Mouse (Mus musculus) stomach, embryonic 16.5 days (tissue): ENCODE results near the gene Tbc1d14. TPM values are rescaled to one million over a fixed set of nuclear protein-coding genes. Genes with fewer than 3 reads are reported as not detected.

Experiments used
- ATAC-seq: fragments of 200-750 bp; cut with Nextera tagmentation; 2 replicates; pipeline ENCODE4 v1.8.0; 2017; ENCODE audit warnings: moderate number of reproducible peaks, moderate TSS enrichment; ENCODE audit not compliant: insufficient read depth, low FRiP score
- H3K27ac ChIP-seq: fragments of 300-500 bp; sonication (generic); 2 replicates; pipeline ENCODE4 v1.5.1; 2014; ENCODE audit warnings: low read length
- H3K27me3 ChIP-seq: fragments of 300-500 bp; sonication (generic); 2 replicates; pipeline ENCODE4 v1.6.1; 2014; ENCODE audit warnings: low read length, control low read depth, mixed read lengths; ENCODE audit not compliant: control insufficient read depth, insufficient read depth
- H3K36me3 ChIP-seq: fragments of 300-500 bp; sonication (generic); 2 replicates; pipeline ENCODE4 v1.6.1; 2014; ENCODE audit warnings: low read length; ENCODE audit not compliant: control insufficient read depth, insufficient read depth
- H3K4me1 ChIP-seq: fragments of 300-500 bp; sonication (generic); 2 replicates; pipeline ENCODE4 v1.6.1; 2014; ENCODE audit warnings: low read length, control low read depth, mixed read lengths; ENCODE audit not compliant: control insufficient read depth, insufficient read depth
- H3K4me2 ChIP-seq: fragments of 300-500 bp; sonication (generic); 2 replicates; pipeline ENCODE4 v1.6.1; 2014; ENCODE audit warnings: low read depth, low read length, mixed read lengths
- H3K4me3 ChIP-seq: fragments of 300-500 bp; sonication (generic); replicated peaks from 2 replicates; pipeline ENCODE4 v1.5.1; 2014; ENCODE audit warnings: mild to moderate bottlenecking, low read length
- H3K9ac ChIP-seq: fragments of 300-500 bp; sonication (generic); 2 replicates; pipeline ENCODE4 v1.6.1; 2014; ENCODE audit warnings: low read length
- H3K9me3 ChIP-seq: fragments of 300-500 bp; sonication (generic); replicated peaks from 2 replicates; pipeline ENCODE4 v1.6.1; 2016; ENCODE audit warnings: low read length, control low read depth; ENCODE audit not compliant: control insufficient read depth
- WGBS: fragments of 180-500 bp; shearing (Covaris S2); extraction: QIAGEN DNeasy Blood & Tissue Kit; methylation state at CpG from one replicate; pipeline ENCODE4 v1.1.7; 2014; 5-methylcytosine and 5-hydroxymethylcytosine counted together
- polyA plus RNA-seq: library from polyadenylated mRNA; unstranded; fragments of >200 nt; fragmentation: Nextera tagmentation; extraction: Ambion mirVana; gene quantifications from 2 replicates; pipeline ENCODE4 v1.2.1, GENCODE M21; 2015

Tbc1d14 gene
- polyA plus RNA-seq, 1 experiment from 2014 or later: 39.5 TPM

DNA sequence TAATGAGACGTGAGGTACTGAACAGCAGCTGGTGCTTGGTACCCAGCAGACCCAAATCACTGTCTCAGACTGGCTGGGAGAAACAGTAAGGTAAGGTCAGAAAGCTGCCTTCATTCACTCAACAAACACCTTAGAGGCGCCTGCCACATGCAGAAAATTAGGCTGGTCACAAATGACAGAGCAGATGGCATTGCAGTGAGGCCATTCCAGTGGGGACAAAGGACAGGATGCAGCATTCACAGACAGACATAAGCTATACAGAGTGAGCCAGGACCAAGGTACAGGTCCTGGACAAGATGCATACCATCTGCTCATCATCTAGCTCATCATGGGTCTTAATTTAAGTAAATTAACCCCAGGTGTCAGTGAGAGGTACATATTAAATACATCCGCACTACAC is 75.5 kb downstream of the Tbc1d14 start:
- 87% methylated on average over 3 of the region's 3 CpGs for WGBS
- no peak for ATAC-seq
- peaks cover 24% of the 10 kb centered on the region for H3K36me3 ChIP-seq

DNA sequence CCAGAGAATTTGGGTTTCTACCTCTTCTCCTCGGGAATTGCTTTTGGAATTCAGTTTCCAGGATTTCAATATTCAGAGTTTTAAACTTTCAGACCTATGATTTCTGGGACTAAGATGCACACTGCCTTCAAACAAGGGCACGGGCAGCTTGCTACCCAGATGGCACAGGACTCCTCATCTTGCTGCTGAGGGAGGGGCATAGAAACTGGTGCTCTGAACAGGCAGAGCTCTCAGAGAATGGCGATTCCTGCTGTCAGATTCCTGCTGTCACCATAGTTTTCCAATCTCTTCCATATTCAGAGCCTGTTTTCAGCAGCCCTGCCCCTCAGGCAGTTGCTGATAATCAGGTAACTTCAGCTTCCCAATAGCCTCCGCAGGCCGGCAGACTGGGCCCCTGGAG is 77.5 kb downstream of the Tbc1d14 start:
- Histone ChIP-seq H3K4me3 (no peak overlapping the region), H3K27me3 (no peaks in the 10 kb centered on the region), H3K4me1 (no peaks in the 10 kb centered on the region), H3K9ac (no peak overlapping the region), H3K4me2 (no peak overlapping the region), H3K9me3 (no peaks in the 10 kb centered on the region), H3K36me3 (peaks cover 22% of the 10 kb centered on the region), H3K27ac (no peak overlapping the region)
- no peak for ATAC-seq
- 85% methylated on average over 5 of the region's 5 CpGs for WGBS

More for the DNA sequence above, 75.5 kb downstream of the Tbc1d14 start:
- Histone ChIP-seq H3K27me3 (no peaks in the 10 kb centered on the region), H3K4me1 (no peaks in the 10 kb centered on the region), H3K4me3 (no peak overlapping the region), H3K4me2 (no peak overlapping the region), H3K9ac (no peak overlapping the region), H3K9me3 (no peaks in the 10 kb centered on the region), H3K27ac (no peak overlapping the region)

DNA sequence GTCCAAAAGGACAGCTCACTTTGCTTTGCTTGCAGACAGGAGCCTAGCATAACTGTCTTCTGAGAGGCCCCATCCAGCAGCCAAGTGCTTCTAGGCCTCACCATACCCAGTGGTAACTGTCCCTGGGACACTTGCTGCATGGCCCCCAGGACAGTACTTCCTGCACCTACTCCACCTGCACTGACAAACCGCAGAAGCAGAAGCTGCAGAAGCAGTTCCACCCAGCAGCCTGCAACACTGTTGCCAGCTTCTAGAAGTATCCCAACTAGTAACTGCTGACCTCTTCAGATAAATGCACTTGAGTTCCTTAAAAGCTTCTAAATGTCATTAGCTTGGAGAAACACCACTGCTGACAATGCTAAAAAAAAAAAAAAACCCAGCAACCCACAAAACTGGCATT is 78.0 kb downstream of the Tbc1d14 start:
- Histone ChIP-seq H3K27me3 (no peaks in the 10 kb centered on the region), H3K36me3 (peaks cover 20% of the 10 kb centered on the region; the same call in 1 of the 2 replicates)
- 97% methylated on average over 1 of the region's 1 CpGs for WGBS

DNA sequence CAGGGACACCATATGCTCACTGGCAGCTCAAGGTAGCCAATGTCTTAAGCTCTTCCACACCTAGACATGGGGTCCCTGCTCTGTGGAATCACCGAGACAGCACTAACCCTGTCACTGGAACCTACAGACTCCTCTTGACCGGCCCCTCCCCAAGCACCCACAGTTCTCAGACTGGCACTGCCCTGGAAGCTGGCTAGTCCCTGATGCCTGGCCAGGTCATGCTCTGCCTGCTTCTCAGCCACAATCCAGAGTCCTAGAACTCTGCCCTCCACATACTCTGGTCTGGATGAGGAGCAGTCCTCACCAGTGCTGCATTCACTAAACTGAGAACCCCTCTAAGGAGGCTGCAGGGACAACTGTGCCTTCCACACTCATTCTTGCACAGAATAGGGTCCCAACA is 82.1 kb downstream of the Tbc1d14 start:
- H3K27ac ChIP-seq: no peak overlapping the region
- H3K9me3 ChIP-seq: no peaks in the 10 kb centered on the region
- ATAC-seq: no peak
- no peak overlapping the region for H3K9ac ChIP-seq
- 94% methylated on average over 2 of the region's 2 CpGs for WGBS
- H3K4me3 ChIP-seq: no peak overlapping the region
- no peak overlapping the region for H3K4me2 ChIP-seq
- no peaks in the 10 kb centered on the region for H3K4me1 ChIP-seq
- H3K27me3 ChIP-seq: no peaks in the 10 kb centered on the region
- peaks cover 17% of the 10 kb centered on the region for H3K36me3 ChIP-seq

More for the DNA sequence above, 78.0 kb downstream of the Tbc1d14 start:
- Histone ChIP-seq H3K9ac (no peak overlapping the region), H3K27ac (no peak overlapping the region), H3K9me3 (no peaks in the 10 kb centered on the region), H3K4me3 (no peak overlapping the region), H3K4me1 (no peaks in the 10 kb centered on the region), H3K4me2 (no peak overlapping the region)
- ATAC-seq: no peak

DNA sequence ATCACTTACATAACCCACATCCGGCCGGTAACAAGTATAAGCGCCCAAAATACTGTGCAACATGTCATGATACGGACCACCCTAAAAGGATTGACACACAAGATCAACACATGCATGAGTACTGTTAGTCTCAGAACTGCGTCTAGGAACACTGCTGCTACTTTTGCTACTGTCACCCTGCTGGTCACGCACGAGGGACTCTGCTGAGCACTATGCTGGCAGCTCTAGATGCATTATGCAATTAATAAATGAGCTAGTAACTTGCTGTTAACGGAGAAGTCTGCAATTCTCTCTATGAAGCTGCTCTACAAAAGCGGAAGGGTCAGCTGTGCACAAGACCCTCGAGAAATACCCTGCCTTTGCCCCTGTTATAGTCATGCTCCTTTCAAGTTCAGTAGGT is 84.7 kb downstream of the Tbc1d14 start:
- Histone ChIP-seq H3K9ac (no peak overlapping the region), H3K4me2 (no peak overlapping the region), H3K27ac (no peak overlapping the region), H3K4me1 (no peaks in the 10 kb centered on the region), H3K27me3 (no peaks in the 10 kb centered on the region), H3K36me3 (peaks cover 17% of the 10 kb centered on the region), H3K9me3 (no peaks in the 10 kb centered on the region), H3K4me3 (no peak overlapping the region)
- ATAC-seq: no peak
- WGBS: 91% methylated on average over 10 of the region's 10 CpGs

DNA sequence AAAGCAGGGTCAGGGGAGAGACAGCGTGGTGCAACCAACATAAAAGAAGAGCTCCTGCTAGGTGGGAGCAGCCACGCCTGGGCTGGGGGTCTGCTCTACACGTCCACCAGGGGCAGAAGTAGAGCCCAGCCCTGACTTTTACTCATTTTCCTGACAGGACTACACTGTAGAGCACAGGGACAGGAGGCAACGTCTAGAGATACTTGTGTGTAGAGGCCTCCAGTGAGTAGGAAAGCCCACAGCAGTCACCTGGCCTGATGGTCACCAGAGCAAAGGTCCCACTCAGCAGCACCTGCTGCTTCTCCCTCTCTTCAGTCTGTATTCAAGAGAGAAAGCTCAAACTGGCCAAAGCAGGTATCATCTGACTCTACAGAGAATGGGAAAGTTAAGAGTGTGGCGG is 87.4 kb downstream of the Tbc1d14 start:
- Histone ChIP-seq H3K4me2 (no peak overlapping the region), H3K4me1 (no peaks in the 10 kb centered on the region), H3K27me3 (no peaks in the 10 kb centered on the region), H3K9me3 (no peaks in the 10 kb centered on the region), H3K27ac (no peak overlapping the region), H3K36me3 (peaks cover 9% of the 10 kb centered on the region), H3K9ac (no peak overlapping the region), H3K4me3 (no peak overlapping the region)
- no peak for ATAC-seq
- WGBS: 74% methylated on average over 5 of the region's 5 CpGs

DNA sequence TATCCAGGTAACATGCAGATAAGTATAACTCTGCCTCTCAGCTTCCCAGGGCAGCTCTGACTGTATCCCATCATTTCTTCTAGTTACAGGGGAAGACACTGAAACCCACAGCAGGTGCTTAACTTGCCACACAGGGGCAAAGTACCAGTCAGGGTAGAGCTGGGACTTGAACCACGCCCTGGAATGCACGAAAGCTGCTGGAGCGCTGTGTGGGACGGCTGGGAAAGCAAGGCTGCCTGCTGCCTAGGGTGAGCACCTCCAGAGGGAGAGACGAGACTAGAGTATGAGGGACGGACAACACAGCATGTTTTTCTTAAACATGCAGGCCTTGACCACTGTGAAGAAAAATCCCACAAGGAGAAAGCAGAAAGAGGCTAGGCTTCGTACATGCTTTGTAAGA is 87.8 kb downstream of the Tbc1d14 start:
- H3K27ac ChIP-seq: no peak overlapping the region
- no peak overlapping the region for H3K9ac ChIP-seq
- peaks cover 9% of the 10 kb centered on the region for H3K36me3 ChIP-seq
- no peaks in the 10 kb centered on the region for H3K27me3 ChIP-seq
- no peak overlapping the region for H3K4me2 ChIP-seq
- WGBS: 85% methylated on average over 7 of the region's 7 CpGs
- H3K4me1 ChIP-seq: no peaks in the 10 kb centered on the region
- no peaks in the 10 kb centered on the region for H3K9me3 ChIP-seq
- ATAC-seq: no peak
- H3K4me3 ChIP-seq: no peak overlapping the region

DNA sequence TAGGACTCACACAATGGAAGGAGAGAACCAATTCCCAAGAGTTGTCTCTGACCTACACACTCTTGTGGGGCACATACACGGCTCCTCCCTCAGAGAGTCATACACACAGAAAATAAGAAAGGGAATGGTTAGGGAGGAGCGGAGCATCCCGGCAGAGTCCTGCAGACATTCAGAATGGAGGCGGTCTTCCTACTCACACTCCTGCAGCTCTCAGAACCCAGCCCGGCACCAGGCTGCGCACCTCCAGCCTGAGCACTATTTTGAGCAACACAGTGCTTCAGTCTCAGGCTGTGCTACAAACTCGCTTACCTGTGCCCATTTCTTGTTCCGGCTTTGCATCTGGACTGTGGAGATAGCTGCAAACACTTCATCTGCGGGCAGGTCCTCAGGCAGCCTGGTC is 98.4 kb downstream of the Tbc1d14 start:
- Histone ChIP-seq H3K4me1 (no peaks in the 10 kb centered on the region), H3K9ac (no peak overlapping the region), H3K4me2 (no peak overlapping the region), H3K36me3 (peaks cover 8% of the 10 kb centered on the region), H3K9me3 (no peaks in the 10 kb centered on the region), H3K4me3 (no peak overlapping the region), H3K27me3 (no peaks in the 10 kb centered on the region), H3K27ac (no peak overlapping the region)
- WGBS: 95% methylated on average over 9 of the region's 9 CpGs
- ATAC-seq: no peak

DNA sequence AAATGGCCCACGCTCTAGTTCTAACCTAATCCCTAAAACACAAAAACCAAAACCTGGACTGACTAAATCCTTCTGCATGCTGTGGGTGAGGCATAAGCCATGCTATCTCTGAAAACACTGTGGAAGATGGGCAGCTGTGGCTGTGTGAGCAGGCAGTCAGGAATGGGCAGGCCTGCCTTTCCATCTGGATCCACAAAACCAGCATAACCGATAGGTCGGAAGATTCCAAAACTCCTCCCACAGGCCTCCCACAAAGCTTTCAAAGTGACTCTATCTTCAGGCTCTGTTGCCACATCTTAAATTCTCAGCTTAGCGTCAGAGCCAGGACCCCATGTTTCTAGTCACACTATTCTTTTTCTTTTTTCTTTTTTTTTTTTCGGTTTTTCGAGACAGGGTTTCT is 99.2 kb downstream of the Tbc1d14 start:
- Histone ChIP-seq H3K4me2 (no peak overlapping the region), H3K27ac (no peak overlapping the region), H3K9me3 (no peaks in the 10 kb centered on the region), H3K4me1 (no peaks in the 10 kb centered on the region), H3K9ac (no peak overlapping the region), H3K27me3 (no peaks in the 10 kb centered on the region), H3K4me3 (no peak overlapping the region), H3K36me3 (peaks cover 8% of the 10 kb centered on the region)
- WGBS: 90% methylated on average over 6 of the region's 6 CpGs
- ATAC-seq: no peak

DNA sequence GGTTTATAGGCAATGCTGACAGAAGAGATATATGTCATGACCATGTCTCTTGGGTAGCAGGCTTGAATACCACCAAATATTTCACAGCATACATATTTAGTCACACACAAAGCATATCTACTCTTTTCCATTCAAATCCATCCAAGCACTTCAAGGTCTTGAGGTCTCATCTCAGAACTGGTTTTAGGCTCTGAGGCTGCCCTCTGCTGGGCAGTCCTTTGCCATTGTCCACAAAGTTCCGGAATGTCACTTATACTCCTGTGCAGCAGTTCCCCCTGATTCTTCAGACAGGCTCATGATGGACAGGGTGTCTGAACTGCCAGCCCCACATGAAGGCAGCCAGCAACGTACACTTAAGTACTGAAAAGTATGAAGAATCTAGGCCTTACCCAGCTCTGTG is 103.9 kb downstream of the Tbc1d14 start:
- H3K27ac ChIP-seq: no peak overlapping the region
- H3K36me3 ChIP-seq: peaks cover 3% of the 10 kb centered on the region
- ATAC-seq: no peak
- no peak overlapping the region for H3K4me3 ChIP-seq
- peaks cover 15% of the 10 kb centered on the region for H3K27me3 ChIP-seq
- H3K9ac ChIP-seq: no peak overlapping the region
- no peaks in the 10 kb centered on the region for H3K9me3 ChIP-seq
- H3K4me1 ChIP-seq: peaks cover 5% of the 10 kb centered on the region; the same call in 1 of the 2 replicates
- 54% methylated on average over 2 of the region's 2 CpGs for WGBS
- no peak overlapping the region for H3K4me2 ChIP-seq
